Mouse (Mus musculus) liver, embryonic 14.5 days (tissue): Measurements from ENCODE around the gene Surf2.

ENCODE experiments used
- CTCF ChIP-seq: IDR thresholded peaks from 2 replicates; pipeline ENCODE4 v1.5.1; 2016; ENCODE audit warnings: antibody characterized with exemption, low read depth, control low read depth
- EP300 ChIP-seq: IDR thresholded peaks from 2 replicates; pipeline ENCODE4 v1.6.1; 2016; ENCODE audit warnings: antibody characterized with exemption, low read depth

- TF ChIP-seq CTCF (no peak), EP300 (no peak)
Observed at GRCm38 (mm10) chr2:26908710-26909386, 7.3 kb upstream of the Surf2 start.
